Comparison of ENCODE assay signal across 23 mouse cellular contexts in the genomic region with DNA sequence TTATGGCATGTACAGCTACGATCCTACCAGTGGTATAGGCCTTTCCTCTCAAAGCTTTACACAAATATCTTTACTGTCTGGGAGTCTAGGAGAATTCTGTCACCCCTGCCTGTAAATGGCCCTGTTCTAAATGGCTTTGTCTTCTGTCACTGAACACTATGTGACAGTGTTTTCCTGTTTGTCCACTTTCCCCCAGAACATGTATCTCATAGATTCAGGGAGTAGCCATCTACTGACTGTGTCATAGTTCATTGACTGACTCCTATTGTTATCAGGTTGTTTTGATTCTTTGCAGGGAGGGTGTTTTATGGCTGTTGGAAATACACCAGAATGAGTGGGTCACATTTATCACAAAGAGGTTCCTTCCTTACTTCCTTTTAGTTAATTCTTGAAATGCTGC.
"Had no signal": no experiment of that assay in that cellular context is flagged by ENCODE, and none has a peak within 500 bp of the region (broad histone marks: within the 10 kb centered on the region; RNA-seq: fewer than 3 reads in every experiment).

No protein-coding gene starts in this region.

- ATAC-seq: liver, embryonic 12.5 days; midbrain, embryonic 15.5 days had no signal

- DNase-seq: kidney, adult 8-10 months; kidney, postnatal 10 days; kidney, postnatal 36 days; layer of hippocampus, postnatal 36 days; lung, adult 2 months; lung, postnatal 14 days; lung, postnatal 4 days; retina, postnatal 1 day; right cerebral cortex, postnatal 25 days; spleen, adult 18-20 months; thymus, adult 18-20 months; thymus, postnatal 36 days had no signal

- H3K9me3 ChIP-seq: kidney, embryonic 15.5 days; limb, embryonic 12.5 days; limb, embryonic 15.5 days; liver, embryonic 12.5 days; liver, embryonic 15.5 days; midbrain, embryonic 12.5 days; midbrain, embryonic 15.5 days; neural tube, embryonic 13.5 days; stomach, embryonic 15.5 days had no signal

- H3K27ac ChIP-seq: kidney, embryonic 15.5 days; left cerebral cortex, adult 2 months; limb, embryonic 12.5 days; limb, embryonic 15.5 days; liver, embryonic 12.5 days; liver, embryonic 15.5 days; midbrain, embryonic 12.5 days; midbrain, embryonic 15.5 days; neural tube, embryonic 13.5 days; stomach, embryonic 15.5 days had no signal

- H3K4me2 ChIP-seq: kidney, embryonic 15.5 days; limb, embryonic 12.5 days; limb, embryonic 15.5 days; liver, embryonic 12.5 days; liver, embryonic 15.5 days; midbrain, embryonic 12.5 days; midbrain, embryonic 15.5 days; neural tube, embryonic 13.5 days; stomach, embryonic 15.5 days had no signal

- H3K9ac ChIP-seq: kidney, embryonic 15.5 days; limb, embryonic 12.5 days; limb, embryonic 15.5 days; liver, embryonic 12.5 days; liver, embryonic 15.5 days; midbrain, embryonic 12.5 days; midbrain, embryonic 15.5 days; neural tube, embryonic 13.5 days; stomach, embryonic 15.5 days had no signal

- H3K4me3 ChIP-seq: kidney, embryonic 15.5 days; left cerebral cortex, adult 2 months; limb, embryonic 12.5 days; limb, embryonic 15.5 days; liver, embryonic 12.5 days; liver, embryonic 15.5 days; midbrain, embryonic 12.5 days; midbrain, embryonic 15.5 days; myocyte; neural tube, embryonic 13.5 days; stomach, embryonic 15.5 days had no signal

- H3K4me1 ChIP-seq: kidney, embryonic 15.5 days; limb, embryonic 12.5 days; limb, embryonic 15.5 days; liver, embryonic 12.5 days; liver, embryonic 15.5 days; midbrain, embryonic 15.5 days; neural tube, embryonic 13.5 days; stomach, embryonic 15.5 days had no signal

- H3K27me3 ChIP-seq: kidney, embryonic 15.5 days; limb, embryonic 12.5 days; limb, embryonic 15.5 days; liver, embryonic 12.5 days; liver, embryonic 15.5 days; midbrain, embryonic 12.5 days; midbrain, embryonic 15.5 days; neural tube, embryonic 13.5 days; stomach, embryonic 15.5 days had no signal

- H3K36me3 ChIP-seq: kidney, embryonic 15.5 days; limb, embryonic 12.5 days; limb, embryonic 15.5 days; liver, embryonic 12.5 days; liver, embryonic 15.5 days; midbrain, embryonic 12.5 days; midbrain, embryonic 15.5 days; neural tube, embryonic 13.5 days; stomach, embryonic 15.5 days had no signal
